Mouse (Mus musculus): ENCODE results near the gene Itk. TPM values are rescaled to one million over a fixed set of nuclear protein-coding genes. Genes with fewer than 3 reads are reported as not detected.

Itk gene
- polyA plus RNA-seq, 1 experiment from 2014 or later: 0.33 TPM

- H3K27me3 ChIP-seq (ENCODE audit: control insufficient read depth, insufficient read depth, low read depth, low read length): no peaks in the 10 kb centered on the region
- H3K36me3 ChIP-seq (ENCODE audit: control insufficient read depth, insufficient read depth, low read length): no peaks in the 10 kb centered on the region
- H3K4me2 ChIP-seq (ENCODE audit: low read depth, low read length): no peak overlapping the region
- no peak overlapping the region for H3K4me3 ChIP-seq (ENCODE audit: low read length)
- 86% methylated on average over 4 of the region's 4 CpGs for WGBS
- no peaks in the 10 kb centered on the region for H3K9me3 ChIP-seq (ENCODE audit: control insufficient read depth, low read length)
- H3K4me1 ChIP-seq (replicated peaks; ENCODE audit: control insufficient read depth, insufficient read depth, low read length): no peaks in the 10 kb centered on the region
- H3K27ac ChIP-seq (ENCODE audit: low read length): no peak overlapping the region
- no peak for ATAC-seq (ENCODE audit: low read depth)
- H3K9ac ChIP-seq (ENCODE audit: low read length): no peak overlapping the region
Observed at GRCm38 (mm10) chr11:46370457-46370856, 18.9 kb downstream of the Itk start.

- no peaks in the 10 kb centered on the region for H3K27me3 ChIP-seq (ENCODE audit: control insufficient read depth, insufficient read depth, low read depth, low read length)
- H3K9ac ChIP-seq (ENCODE audit: low read length): no peak overlapping the region
- no peak overlapping the region for H3K4me2 ChIP-seq (ENCODE audit: low read depth, low read length)
- H3K27ac ChIP-seq (ENCODE audit: low read length): no peak overlapping the region
- 50% methylated on average over 3 of the region's 3 CpGs for WGBS
- H3K4me3 ChIP-seq (ENCODE audit: low read length): no peak overlapping the region
- ATAC-seq (ENCODE audit: low read depth): no peak
- no peaks in the 10 kb centered on the region for H3K36me3 ChIP-seq (ENCODE audit: control insufficient read depth, insufficient read depth, low read length)
- H3K4me1 ChIP-seq (replicated peaks; ENCODE audit: control insufficient read depth, insufficient read depth, low read length): no peaks in the 10 kb centered on the region
- no peaks in the 10 kb centered on the region for H3K9me3 ChIP-seq (ENCODE audit: control insufficient read depth, low read length)
Observed at GRCm38 (mm10) chr11:46366357-46366756, 23.0 kb downstream of the Itk start.

DNA sequence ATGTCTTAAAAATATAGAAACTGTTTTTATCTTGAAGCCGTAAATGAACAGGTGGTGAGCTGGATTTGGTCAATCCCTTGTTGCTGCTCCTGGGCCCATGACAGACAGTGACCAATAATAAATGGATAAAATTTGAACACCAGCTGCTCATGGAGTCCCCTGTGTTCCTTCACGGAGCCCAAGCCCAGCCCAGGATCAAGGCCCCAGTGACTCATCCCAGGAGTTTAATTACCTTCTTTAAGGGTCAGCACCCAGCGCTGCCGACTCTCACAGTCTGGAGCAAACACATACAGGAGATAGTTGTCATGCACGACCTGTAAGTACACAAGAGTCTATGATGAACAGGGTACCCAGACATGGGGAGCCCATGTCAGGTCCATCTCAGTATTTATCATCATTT lies 23.6 kb downstream of the Itk start:
- Histone ChIP-seq H3K4me1 (replicated peaks; ENCODE audit: control insufficient read depth, insufficient read depth, low read length) (no peaks in the 10 kb centered on the region), H3K27ac (ENCODE audit: low read length) (no peak overlapping the region), H3K4me3 (ENCODE audit: low read length) (no peak overlapping the region), H3K27me3 (ENCODE audit: control insufficient read depth, insufficient read depth, low read depth, low read length) (no peaks in the 10 kb centered on the region), H3K36me3 (ENCODE audit: control insufficient read depth, insufficient read depth, low read length) (no peaks in the 10 kb centered on the region), H3K9me3 (ENCODE audit: control insufficient read depth, low read length) (no peaks in the 10 kb centered on the region), H3K4me2 (ENCODE audit: low read depth, low read length) (no peak overlapping the region), H3K9ac (ENCODE audit: low read length) (no peak overlapping the region)
- ATAC-seq (ENCODE audit: low read depth): no peak
- 67% methylated on average over 5 of the region's 5 CpGs for WGBS

- Histone ChIP-seq H3K4me3 (ENCODE audit: low read length) (no peak overlapping the region), H3K9me3 (ENCODE audit: control insufficient read depth, low read length) (no peaks in the 10 kb centered on the region), H3K27ac (ENCODE audit: low read length) (no peak overlapping the region), H3K4me1 (replicated peaks; ENCODE audit: control insufficient read depth, insufficient read depth, low read length) (no peaks in the 10 kb centered on the region), H3K4me2 (ENCODE audit: low read depth, low read length) (no peak overlapping the region), H3K36me3 (ENCODE audit: control insufficient read depth, insufficient read depth, low read length) (no peaks in the 10 kb centered on the region), H3K9ac (ENCODE audit: low read length) (no peak overlapping the region), H3K27me3 (ENCODE audit: control insufficient read depth, insufficient read depth, low read depth, low read length) (no peaks in the 10 kb centered on the region)
- no peak for ATAC-seq (ENCODE audit: low read depth)
- WGBS: 90% methylated on average over 9 of the region's 9 CpGs
Observed at GRCm38 (mm10) chr11:46363864-46364263, 25.5 kb downstream of the Itk start.

DNA sequence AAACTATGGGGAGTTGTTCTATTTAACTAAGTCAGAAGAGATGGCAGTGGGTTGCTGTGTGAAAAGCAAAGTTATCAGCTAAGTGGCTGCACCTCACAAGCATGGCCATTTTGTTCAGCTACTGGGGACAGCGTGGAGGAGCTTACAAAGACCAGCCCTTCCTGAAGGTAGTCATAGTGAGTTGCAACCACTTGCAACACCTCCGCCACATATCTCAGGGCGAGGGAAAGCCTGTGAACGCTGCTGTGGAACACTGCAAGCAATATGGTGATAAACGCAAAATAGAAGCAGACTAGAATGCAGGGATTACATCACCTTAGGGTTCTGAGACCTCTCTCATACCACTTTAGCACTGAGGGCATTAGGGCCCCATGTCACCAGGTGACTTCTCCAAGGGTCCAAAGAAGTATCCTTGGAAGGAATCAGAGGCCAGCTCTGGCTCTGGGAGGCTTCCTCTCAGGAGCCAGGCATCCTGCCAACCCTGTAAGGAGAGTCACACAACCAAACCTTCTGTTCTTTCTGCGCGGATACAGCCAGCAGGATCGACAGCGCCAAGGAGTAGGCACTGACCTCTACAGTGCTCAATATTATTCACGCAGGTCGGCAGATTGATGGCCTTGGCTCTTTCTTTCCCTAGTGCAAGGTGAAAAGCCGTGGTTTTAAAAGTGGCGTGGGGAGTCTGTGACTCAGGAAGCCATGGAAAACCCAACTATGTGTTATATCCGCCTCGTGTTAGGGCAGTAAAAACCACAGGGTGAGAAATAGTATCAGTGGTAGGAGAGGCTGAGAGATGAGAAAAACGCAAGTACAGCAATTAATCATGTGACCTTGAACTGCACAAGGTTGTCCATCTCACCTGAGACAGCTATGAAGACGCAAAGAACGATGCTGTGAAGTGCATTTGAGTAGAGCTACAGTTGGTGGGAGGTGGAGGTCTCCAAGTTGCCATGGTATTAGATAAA lies 27.0 kb downstream of the Itk start:
- Histone ChIP-seq H3K4me3 (ENCODE audit: low read length) (no peak overlapping the region), H3K36me3 (ENCODE audit: control insufficient read depth, insufficient read depth, low read length) (no peaks in the 10 kb centered on the region), H3K27me3 (ENCODE audit: control insufficient read depth, insufficient read depth, low read depth, low read length) (no peaks in the 10 kb centered on the region), H3K9ac (ENCODE audit: low read length) (no peak overlapping the region), H3K9me3 (ENCODE audit: control insufficient read depth, low read length) (no peaks in the 10 kb centered on the region), H3K4me1 (replicated peaks; ENCODE audit: control insufficient read depth, insufficient read depth, low read length) (no peaks in the 10 kb centered on the region), H3K4me2 (ENCODE audit: low read depth, low read length) (no peak overlapping the region), H3K27ac (ENCODE audit: low read length) (no peak overlapping the region)
- WGBS: 83% methylated on average over 18 of the region's 18 CpGs
- no peak for ATAC-seq (ENCODE audit: low read depth)

- H3K27ac ChIP-seq (ENCODE audit: low read length): no peak overlapping the region
- no peak overlapping the region for H3K9ac ChIP-seq (ENCODE audit: low read length)
- H3K4me1 ChIP-seq (replicated peaks; ENCODE audit: control insufficient read depth, insufficient read depth, low read length): no peaks in the 10 kb centered on the region
- no peaks in the 10 kb centered on the region for H3K27me3 ChIP-seq (ENCODE audit: control insufficient read depth, insufficient read depth, low read depth, low read length)
- no peaks in the 10 kb centered on the region for H3K9me3 ChIP-seq (ENCODE audit: control insufficient read depth, low read length)
- H3K4me2 ChIP-seq (ENCODE audit: low read depth, low read length): no peak overlapping the region
- ATAC-seq (ENCODE audit: low read depth): no peak
- H3K36me3 ChIP-seq (ENCODE audit: control insufficient read depth, insufficient read depth, low read length): no peaks in the 10 kb centered on the region
- 76% methylated on average over 2 of the region's 2 CpGs for WGBS
- no peak overlapping the region for H3K4me3 ChIP-seq (ENCODE audit: low read length)
Observed at GRCm38 (mm10) chr11:46360991-46361665, 28.2 kb downstream of the Itk start.

- Histone ChIP-seq H3K36me3 (ENCODE audit: control insufficient read depth, insufficient read depth, low read length) (no peaks in the 10 kb centered on the region), H3K27me3 (ENCODE audit: control insufficient read depth, insufficient read depth, low read depth, low read length) (no peaks in the 10 kb centered on the region), H3K4me1 (replicated peaks; ENCODE audit: control insufficient read depth, insufficient read depth, low read length) (no peaks in the 10 kb centered on the region), H3K9ac (ENCODE audit: low read length) (no peak overlapping the region), H3K4me2 (ENCODE audit: low read depth, low read length) (no peak overlapping the region), H3K27ac (ENCODE audit: low read length) (no peak overlapping the region), H3K9me3 (ENCODE audit: control insufficient read depth, low read length) (no peaks in the 10 kb centered on the region), H3K4me3 (ENCODE audit: low read length) (no peak overlapping the region)
- WGBS: 59% methylated on average over 1 of the region's 1 CpGs
- ATAC-seq (ENCODE audit: low read depth): no peak
Observed at GRCm38 (mm10) chr11:46358369-46358768, 30.9 kb downstream of the Itk start.

DNA sequence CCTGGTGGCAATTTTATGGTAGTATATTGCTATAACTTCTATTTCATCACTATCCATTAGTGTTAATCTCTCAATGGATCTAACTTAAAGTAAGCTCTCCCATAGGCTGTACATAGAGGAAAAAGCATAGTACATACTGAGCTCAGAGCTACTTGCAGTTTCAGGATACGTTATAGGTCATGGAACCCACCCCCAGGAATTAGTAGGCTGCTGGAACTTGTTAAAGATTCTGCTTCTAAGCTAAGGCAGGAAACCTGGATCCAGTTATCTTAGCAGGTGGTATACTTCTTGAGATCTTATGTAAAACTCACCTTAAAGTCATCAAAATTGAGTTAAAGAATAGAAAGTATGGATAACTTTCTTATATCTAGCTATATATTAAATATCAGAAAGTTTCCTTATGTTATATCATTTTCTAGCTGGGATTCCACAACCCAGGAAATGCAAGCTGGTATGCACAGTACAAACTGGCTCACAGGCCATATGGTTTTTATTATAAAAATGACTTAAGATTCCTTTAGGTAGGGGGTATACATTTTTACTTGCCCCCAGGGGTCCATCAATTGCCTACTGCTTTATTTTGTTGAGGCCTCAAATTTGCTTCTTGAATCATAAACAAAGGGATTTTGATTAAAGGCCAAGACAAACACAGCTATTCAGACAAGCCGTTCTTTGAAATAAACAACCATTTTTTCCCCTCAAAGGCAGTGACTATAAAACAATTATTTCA lies 39.5 kb downstream of the Itk start:
- Histone ChIP-seq H3K27me3 (ENCODE audit: control insufficient read depth, insufficient read depth, low read depth, low read length) (no peaks in the 10 kb centered on the region), H3K4me1 (replicated peaks; ENCODE audit: control insufficient read depth, insufficient read depth, low read length) (no peaks in the 10 kb centered on the region), H3K4me2 (ENCODE audit: low read depth, low read length) (no peak overlapping the region), H3K27ac (ENCODE audit: low read length) (no peak overlapping the region), H3K9me3 (ENCODE audit: control insufficient read depth, low read length) (no peaks in the 10 kb centered on the region), H3K9ac (ENCODE audit: low read length) (no peak overlapping the region), H3K36me3 (ENCODE audit: control insufficient read depth, insufficient read depth, low read length) (no peaks in the 10 kb centered on the region), H3K4me3 (ENCODE audit: low read length) (no peak overlapping the region)
- no peak for ATAC-seq (ENCODE audit: low read depth)
- 39% methylated on average over 2 of the region's 2 CpGs for WGBS

- no peak for ATAC-seq (ENCODE audit: low read depth)
- H3K36me3 ChIP-seq (ENCODE audit: control insufficient read depth, insufficient read depth, low read length): no peaks in the 10 kb centered on the region
- H3K4me3 ChIP-seq (ENCODE audit: low read length): no peak overlapping the region
- no peak overlapping the region for H3K27ac ChIP-seq (ENCODE audit: low read length)
- no peaks in the 10 kb centered on the region for H3K9me3 ChIP-seq (ENCODE audit: control insufficient read depth, low read length)
- no peak overlapping the region for H3K9ac ChIP-seq (ENCODE audit: low read length)
- H3K27me3 ChIP-seq (ENCODE audit: control insufficient read depth, insufficient read depth, low read depth, low read length): no peaks in the 10 kb centered on the region
- no peaks in the 10 kb centered on the region for H3K4me1 ChIP-seq (replicated peaks; ENCODE audit: control insufficient read depth, insufficient read depth, low read length)
- 72% methylated on average over 3 of the region's 3 CpGs for WGBS
- no peak overlapping the region for H3K4me2 ChIP-seq (ENCODE audit: low read depth, low read length)
Observed at GRCm38 (mm10) chr11:46348416-46348815, 40.9 kb downstream of the Itk start.

Data from lung, embryonic 16.5 days (tissue).